Comparison of ENCODE assay signal across 22 mouse cellular contexts in the genomic region with DNA sequence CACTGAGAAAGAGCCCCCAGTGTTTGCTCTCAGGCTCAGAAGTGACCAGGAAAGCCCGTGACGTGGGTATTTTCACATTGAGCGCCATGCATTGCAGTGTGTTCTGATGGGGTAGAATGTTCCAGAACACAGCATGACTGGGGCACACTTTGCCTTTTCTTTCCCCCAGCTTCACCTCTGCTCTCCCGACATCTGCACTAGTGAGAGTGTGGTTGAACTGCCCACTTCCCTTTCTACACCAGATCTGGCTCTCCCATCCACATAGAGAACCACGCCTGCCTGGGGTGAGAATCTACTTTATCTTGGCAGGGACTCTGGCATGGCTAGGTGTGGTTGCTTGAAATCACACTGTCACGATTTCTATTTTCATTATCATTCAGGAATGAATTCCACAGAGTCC. TPM values are rescaled to one million over a fixed set of nuclear protein-coding genes. Genes with fewer than 3 reads are reported as not detected.
DNase-seq lines count a peak whose midpoint lies in the region; ATAC-seq lines count a peak whose summit lies in the region.
"Had no signal": no experiment of that assay in that cellular context is flagged by ENCODE, and none has a peak within 500 bp of the region (broad histone marks: within the 10 kb centered on the region; RNA-seq: fewer than 3 reads in every experiment).

No protein-coding gene starts in this region.

- peak; percentile 64 for DNase-seq in midbrain, embryonic 11.5 days (ENCODE audit: low spot score, missing footprints)
- DNase-seq in splenic B cell, adult 2 months (ENCODE audit: low read depth, low spot score) = peak; percentile 73
- no peak for DNase-seq in embryonic facial prominence, embryonic 10.5 days (ENCODE audit: low spot score)
- no peak for DNase-seq in embryo, embryonic 10 days (ENCODE audit: low spot score)
- DNase-seq: adrenal gland, postnatal 14 days; cerebellum, adult 8-10 months; cerebellum, postnatal 14 days; gastrocnemius, postnatal 10 days; heart, adult 2 months; heart, postnatal 14 days had no signal

- H3K4me3 ChIP-seq in midbrain, embryonic 11.5 days (ENCODE audit: low read depth, low read length) = no peak overlapping the region
- no peak overlapping the region for H3K4me3 ChIP-seq in midbrain, embryonic 13.5 days (replicated peaks)
- H3K4me3 ChIP-seq in embryonic facial prominence, embryonic 10.5 days = no peak overlapping the region
- H3K4me3 ChIP-seq in neural tube, embryonic 15.5 days (replicated peaks) = no peak overlapping the region
- H3K4me3 ChIP-seq: heart, adult 2 months; heart, embryonic 15.5 days; hindbrain, embryonic 10.5 days; intestine, embryonic 15.5 days had no signal

- H3K4me2 ChIP-seq in midbrain, embryonic 11.5 days = no peak overlapping the region
- no peak overlapping the region for H3K4me2 ChIP-seq in midbrain, embryonic 13.5 days (replicated peaks)
- no peak overlapping the region for H3K4me2 ChIP-seq in neural tube, embryonic 15.5 days
- H3K4me2 ChIP-seq: heart, embryonic 11.5 days; heart, embryonic 15.5 days; hindbrain, embryonic 14.5 days; intestine, embryonic 15.5 days had no signal

- WGBS in midbrain, embryonic 11.5 days = 86% methylated on average over 6 of the region's 6 CpGs
- WGBS in midbrain, embryonic 13.5 days = 84% methylated on average over 6 of the region's 6 CpGs
- WGBS in embryonic facial prominence, embryonic 10.5 days = 80% methylated on average over 6 of the region's 6 CpGs
- 85% methylated on average over 6 of the region's 6 CpGs for WGBS in neural tube, embryonic 15.5 days

- no peaks in the 10 kb centered on the region for H3K4me1 ChIP-seq in midbrain, embryonic 11.5 days (ENCODE audit: control insufficient read depth, insufficient read depth, low read length)
- no peaks in the 10 kb centered on the region for H3K4me1 ChIP-seq in midbrain, embryonic 13.5 days (replicated peaks)
- H3K4me1 ChIP-seq in embryonic facial prominence, embryonic 10.5 days = 0 out of 2 replicates have a peak, but pooled peaks cover 3% of the 10 kb centered on the region
- no peaks in the 10 kb centered on the region for H3K4me1 ChIP-seq in neural tube, embryonic 15.5 days
- H3K4me1 ChIP-seq: heart, embryonic 15.5 days; hindbrain, embryonic 10.5 days; intestine, embryonic 15.5 days had no signal

- H3K36me3 ChIP-seq in midbrain, embryonic 11.5 days (ENCODE audit: control insufficient read depth, insufficient read depth, low read length) = no peaks in the 10 kb centered on the region
- no peaks in the 10 kb centered on the region for H3K36me3 ChIP-seq in midbrain, embryonic 13.5 days
- H3K36me3 ChIP-seq in splenic B cell, adult 2 months (ENCODE audit: control insufficient read depth, insufficient read depth, low read length, poor library complexity, severe bottlenecking) = peaks cover 8% of the 10 kb centered on the region
- no peaks in the 10 kb centered on the region for H3K36me3 ChIP-seq in embryonic facial prominence, embryonic 10.5 days (replicated peaks)
- H3K36me3 ChIP-seq in neural tube, embryonic 15.5 days = no peaks in the 10 kb centered on the region
- H3K36me3 ChIP-seq: heart, embryonic 15.5 days; hindbrain, embryonic 10.5 days; intestine, embryonic 15.5 days had no signal

- H3K9me3 ChIP-seq in midbrain, embryonic 11.5 days (ENCODE audit: control insufficient read depth, low read length) = no peaks in the 10 kb centered on the region
- H3K9me3 ChIP-seq in midbrain, embryonic 13.5 days = no peaks in the 10 kb centered on the region
- no peaks in the 10 kb centered on the region for H3K9me3 ChIP-seq in embryonic facial prominence, embryonic 10.5 days
- H3K9me3 ChIP-seq in neural tube, embryonic 15.5 days (replicated peaks) = no peaks in the 10 kb centered on the region
- H3K9me3 ChIP-seq: heart, embryonic 15.5 days; hindbrain, embryonic 10.5 days; intestine, embryonic 15.5 days had no signal

- ATAC-seq in midbrain, embryonic 11.5 days (ENCODE audit: low FRiP score) = no peak
- no peak for ATAC-seq in midbrain, embryonic 13.5 days
- peak; percentile 96 for ATAC-seq in common myeloid progenitor, adult 5-6 weeks (replicated peaks; ENCODE audit: low read depth, poor library complexity, severe bottlenecking)
- peak; percentile 95 for ATAC-seq in megakaryocyte progenitor cell, adult 5-6 weeks (replicated peaks; ENCODE audit: poor library complexity)
- ATAC-seq in neural tube, embryonic 15.5 days (ENCODE audit: low FRiP score) = no peak
- ATAC-seq: forebrain, embryonic 14.5 days; intestine, embryonic 15.5 days had no signal

- H3K27ac ChIP-seq in midbrain, embryonic 11.5 days (ENCODE audit: low read depth, low read length) = no peak overlapping the region
- no peak overlapping the region for H3K27ac ChIP-seq in midbrain, embryonic 13.5 days
- no peak overlapping the region for H3K27ac ChIP-seq in embryonic facial prominence, embryonic 10.5 days (replicated peaks)
- H3K27ac ChIP-seq in neural tube, embryonic 15.5 days (replicated peaks) = no peak overlapping the region
- H3K27ac ChIP-seq: heart, adult 2 months; heart, embryonic 15.5 days; hindbrain, embryonic 10.5 days; hindbrain, embryonic 14.5 days; intestine, embryonic 15.5 days had no signal

- H3K9ac ChIP-seq in midbrain, embryonic 11.5 days (ENCODE audit: low read length) = no peak overlapping the region
- H3K9ac ChIP-seq in midbrain, embryonic 13.5 days (replicated peaks) = no peak overlapping the region
- H3K9ac ChIP-seq in neural tube, embryonic 15.5 days (replicated peaks) = no peak overlapping the region
- H3K9ac ChIP-seq: heart, embryonic 15.5 days; hindbrain, embryonic 14.5 days; intestine, embryonic 15.5 days had no signal

- H3K27me3 ChIP-seq in midbrain, embryonic 11.5 days (ENCODE audit: control insufficient read depth, insufficient read depth, low read length) = no peaks in the 10 kb centered on the region
- no peaks in the 10 kb centered on the region for H3K27me3 ChIP-seq in midbrain, embryonic 13.5 days
- H3K27me3 ChIP-seq in splenic B cell, adult 2 months (ENCODE audit: control insufficient read depth, insufficient read depth, low read length, poor library complexity, severe bottlenecking) = no peaks in the 10 kb centered on the region
- H3K27me3 ChIP-seq in embryonic facial prominence, embryonic 10.5 days (replicated peaks; ENCODE audit: low read depth, poor library complexity, severe bottlenecking) = no peaks in the 10 kb centered on the region
- H3K27me3 ChIP-seq in neural tube, embryonic 15.5 days (replicated peaks) = no peaks in the 10 kb centered on the region
- H3K27me3 ChIP-seq: intestine, embryonic 15.5 days had no signal

RNA-seq across cellular contexts. Expression of gene Ccr6, which starts 19.7 kb away (rescaled TPM):
- 0.11 TPM in 1 of 2 replicates, not detected in the other for polyA plus RNA-seq in midbrain, embryonic 11.5 days (2014; fragmentation: Nextera tagmentation; extraction: Ambion mirVana)
- not detected in 2 replicates for polyA plus RNA-seq in midbrain, embryonic 13.5 days (2015; fragmentation: Nextera tagmentation; extraction: Ambion mirVana)
- not detected in 2 replicates for total RNA-seq in common myeloid progenitor, adult 5-6 weeks (2017)
- total RNA-seq in megakaryocyte progenitor cell, adult 5-6 weeks (2015) = not detected in 2 replicates
- total RNA-seq in megakaryocyte progenitor cell, adult 5-6 weeks (2017) = not detected in 2 replicates
- polyA plus RNA-seq in embryonic facial prominence, embryonic 10.5 days (2016; fragmentation: Nextera tagmentation; extraction: Ambion mirVana) = not detected in 2 replicates
- 0.37 TPM in 1 of 2 replicates, not detected in the other for polyA plus RNA-seq in neural tube, embryonic 15.5 days (2015; fragmentation: Nextera tagmentation; extraction: Ambion mirVana)
- total RNA-seq: adrenal gland, postnatal 14 days; gastrocnemius, postnatal 10 days; gastrocnemius, postnatal 4 days; heart, adult 2 months; heart, postnatal 14 days had no signal
- polyA plus RNA-seq: embryonic facial prominence, embryonic 14.5 days; forebrain, embryonic 14.5 days; heart, embryonic 11.5 days; hindbrain, embryonic 10.5 days; hindbrain, embryonic 14.5 days had no signal

RNA-seq across cellular contexts. Expression of gene Mpc1, which starts 27.1 kb away (rescaled TPM):
- 100 and 102 TPM in 2 replicates for polyA plus RNA-seq in midbrain, embryonic 11.5 days (2014; fragmentation: Nextera tagmentation; extraction: Ambion mirVana)
- polyA plus RNA-seq in midbrain, embryonic 13.5 days (2015; fragmentation: Nextera tagmentation; extraction: Ambion mirVana) = 192 and 196 TPM in 2 replicates
- 113 TPM in 2 replicates for total RNA-seq in common myeloid progenitor, adult 5-6 weeks (2017)
- 234 and 269 TPM in 2 replicates for total RNA-seq in megakaryocyte progenitor cell, adult 5-6 weeks (2015)
- 143 and 175 TPM in 2 replicates for total RNA-seq in megakaryocyte progenitor cell, adult 5-6 weeks (2017)
- polyA plus RNA-seq in embryonic facial prominence, embryonic 10.5 days (2016; fragmentation: Nextera tagmentation; extraction: Ambion mirVana) = 70.1 and 82.5 TPM in 2 replicates
- polyA plus RNA-seq in neural tube, embryonic 15.5 days (2015; fragmentation: Nextera tagmentation; extraction: Ambion mirVana) = 382 and 460 TPM in 2 replicates

RNA-seq across cellular contexts. Expression of gene Sft2d1, which starts 55.3 kb away (rescaled TPM):
- 67.8 and 68.2 TPM in 2 replicates for polyA plus RNA-seq in midbrain, embryonic 11.5 days (2014; fragmentation: Nextera tagmentation; extraction: Ambion mirVana)
- 153 and 155 TPM in 2 replicates for polyA plus RNA-seq in midbrain, embryonic 13.5 days (2015; fragmentation: Nextera tagmentation; extraction: Ambion mirVana)
- 20.8 and 32.2 TPM in 2 replicates for total RNA-seq in common myeloid progenitor, adult 5-6 weeks (2017)
- total RNA-seq in megakaryocyte progenitor cell, adult 5-6 weeks (2015) = 150 and 173 TPM in 2 replicates
- 35.1 and 47.8 TPM in 2 replicates for total RNA-seq in megakaryocyte progenitor cell, adult 5-6 weeks (2017)
- 60.7 and 63.5 TPM in 2 replicates for polyA plus RNA-seq in embryonic facial prominence, embryonic 10.5 days (2016; fragmentation: Nextera tagmentation; extraction: Ambion mirVana)
- polyA plus RNA-seq in neural tube, embryonic 15.5 days (2015; fragmentation: Nextera tagmentation; extraction: Ambion mirVana) = 161 and 176 TPM in 2 replicates

Comparison
In these comparisons a context has a peak if more than half of its experiments do, and no peak if none do; other contexts are left out.
1. ATAC-seq: peak in common myeloid progenitor, adult 5-6 weeks (single experiment) and megakaryocyte progenitor cell, adult 5-6 weeks (single experiment); none in midbrain, embryonic 11.5 days (single experiment), midbrain, embryonic 13.5 days (single experiment) and neural tube, embryonic 15.5 days (single experiment).
2. DNase-seq: peak in midbrain, embryonic 11.5 days (single experiment) and splenic B cell, adult 2 months (single experiment); none in embryonic facial prominence, embryonic 10.5 days (single experiment) and embryo, embryonic 10 days (single experiment).